Mouse (Mus musculus): ENCODE measurements around the gene Raet1e.
"Not testable (repeated sequence)": the region's sequence is repeated elsewhere in the genome, so short reads cannot be mapped to it uniquely, and the experiment has no call there.

The Raet1e gene

GRCm38 (mm10) chr10:22163705-22164583 is 5.6 kb downstream of the Raet1e start:
- in situ Hi-C loops (cut with MboI; ENCODE audit: unreplicated experiment in 2 of 2): loop anchor here in 1 of 2 experiments (10.0 kb wide), 2 partner anchors 129 to 321 kb away; no protein-coding TSS in a partner anchor

DNA sequence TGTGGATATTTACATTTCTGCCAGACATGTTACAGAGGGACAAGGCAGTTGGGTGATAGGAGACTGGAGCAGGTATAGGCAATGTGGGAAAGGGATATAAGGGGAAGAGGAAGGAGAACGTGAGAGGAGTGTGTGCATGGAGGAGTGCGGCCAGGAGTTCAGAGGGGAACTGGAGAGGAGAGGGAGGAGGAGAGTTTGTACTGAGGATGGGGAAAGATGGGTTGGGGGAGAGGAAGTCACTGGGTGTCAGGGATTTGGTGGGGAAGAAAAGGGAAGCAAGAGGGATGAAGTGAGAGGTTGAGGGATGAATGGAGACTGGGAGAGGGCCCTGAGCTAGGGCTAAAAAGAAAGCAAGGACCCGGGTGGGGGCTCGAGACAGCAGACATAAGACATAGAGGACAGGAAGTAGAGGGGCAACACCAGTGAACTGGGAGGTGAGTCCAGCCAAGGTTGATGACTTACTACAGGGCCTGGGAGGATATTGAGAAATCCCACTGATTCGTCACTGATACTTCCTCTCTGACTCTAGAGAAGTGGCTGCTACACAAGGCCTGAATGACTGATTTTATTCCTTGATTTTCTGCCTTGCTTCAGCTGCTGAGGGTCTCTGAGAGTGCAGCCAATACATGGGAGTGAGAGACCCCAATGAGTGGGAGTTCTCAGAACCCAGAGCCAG is 7.1 kb downstream of the Raet1e start:
- in situ Hi-C loops (cut with MboI; ENCODE audit: unreplicated experiment in 2 of 2): loop anchor here in 1 of 2 experiments (10.0 kb wide), 2 partner anchors 131 to 319 kb away; no protein-coding TSS in a partner anchor

DNA sequence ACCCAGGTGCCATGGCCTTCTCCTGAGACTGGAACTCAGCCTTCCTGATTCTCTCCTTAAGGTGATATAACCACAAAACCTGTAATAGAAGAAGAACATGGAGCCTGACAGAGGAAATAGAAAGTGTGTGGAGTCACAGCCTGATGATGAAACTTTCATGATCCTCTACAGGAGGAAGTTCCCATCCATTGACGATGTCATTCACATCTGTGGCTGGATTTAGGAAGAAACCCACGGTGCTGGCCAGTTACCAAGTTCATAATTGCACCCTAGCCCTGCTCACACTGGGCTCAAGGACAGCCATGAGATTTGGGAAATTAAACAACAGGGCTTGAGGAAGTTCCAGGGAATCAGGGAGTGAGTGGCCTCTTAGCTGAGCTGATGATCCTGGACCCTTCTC is 7.7 kb downstream of the Raet1e start:
- in situ Hi-C loops (cut with MboI; ENCODE audit: unreplicated experiment in 2 of 2): loop anchor here in 1 of 2 experiments (10.0 kb wide), 2 partner anchors 131 to 319 kb away; no protein-coding TSS in a partner anchor

- in situ Hi-C loops (cut with MboI; ENCODE audit: unreplicated experiment in 2 of 2): loop anchor here in 1 of 2 experiments (10.0 kb wide), 2 partner anchors 132 to 318 kb away; no protein-coding TSS in a partner anchor
These were observed 8.7 kb downstream of the Raet1e start for GRCm38 (mm10) chr10:22167061-22167460.

DNA sequence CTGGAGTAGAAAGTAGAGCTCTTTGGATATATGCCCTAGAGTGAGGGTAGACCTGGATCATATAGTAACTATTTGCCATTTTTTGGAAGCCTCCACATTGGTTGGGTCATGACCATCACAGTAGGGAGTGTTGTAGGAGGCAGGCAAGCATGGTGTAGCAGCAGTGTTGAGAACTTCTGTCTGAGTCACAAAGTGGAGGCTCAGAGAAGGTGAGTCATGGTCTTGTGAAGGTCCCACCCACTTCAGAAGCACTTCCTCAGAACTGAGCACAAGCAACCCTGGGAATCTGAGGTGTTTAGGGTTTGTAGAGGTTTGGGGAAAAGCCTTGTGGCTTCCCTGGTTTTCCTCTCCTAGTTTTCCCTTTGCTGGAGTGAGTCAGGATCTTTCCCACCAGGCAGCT is 10.7 kb downstream of the Raet1e start:
- in situ Hi-C loops (cut with MboI; ENCODE audit: unreplicated experiment in 2 of 2): loop anchor here in 1 of 2 experiments (10.0 kb wide), 2 partner anchors 134 to 316 kb away; no protein-coding TSS in a partner anchor

GRCm38 (mm10) chr10:22172431-22173334 is 14.3 kb downstream of the Raet1e start:
- in situ Hi-C loops (cut with MboI; ENCODE audit: unreplicated experiment in 2 of 2): not testable (repeated sequence)

DNA sequence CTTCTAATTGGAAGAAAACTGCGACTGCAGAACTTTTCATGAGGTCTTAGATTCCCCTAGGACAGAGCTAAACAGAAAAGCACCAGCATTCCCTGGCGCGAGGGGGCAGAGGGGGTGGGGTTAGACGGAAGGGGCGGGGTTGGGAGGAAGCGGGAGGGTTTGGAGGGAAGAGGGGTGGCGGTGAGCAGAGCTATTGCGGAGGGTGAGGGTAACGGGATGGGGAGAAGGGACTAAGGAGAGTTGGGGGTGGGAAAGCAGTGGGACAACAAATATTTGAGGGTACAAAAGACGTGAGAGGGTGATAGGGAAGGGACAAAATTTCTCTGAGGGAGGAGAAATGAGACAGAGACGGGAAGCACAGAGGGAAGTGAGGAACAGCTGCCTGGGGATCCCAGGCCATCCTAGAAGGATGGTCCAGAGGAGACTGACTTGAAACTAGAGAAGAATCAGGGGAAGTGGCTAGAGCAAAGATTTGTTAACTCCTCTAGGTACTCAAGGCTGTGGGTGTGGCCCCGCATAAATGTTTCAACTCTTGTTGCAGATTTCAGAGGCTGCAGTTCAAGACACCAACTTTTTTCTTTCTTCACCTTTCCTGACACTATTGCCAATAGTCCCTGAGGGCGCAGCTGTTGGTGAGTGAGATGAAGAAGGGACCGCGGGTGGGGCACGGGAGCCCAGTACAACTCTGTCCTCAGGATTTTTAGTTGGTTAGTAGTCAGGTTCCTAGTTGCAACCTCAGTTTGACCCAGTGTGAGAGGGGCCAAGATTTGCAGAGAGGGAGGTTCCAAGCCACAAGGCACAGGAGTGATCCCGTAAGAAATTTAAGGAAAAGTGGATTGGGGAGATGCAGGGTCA is 15.2 kb downstream of the Raet1e start:
- in situ Hi-C loops (cut with MboI; ENCODE audit: unreplicated experiment in 2 of 2): not testable (repeated sequence)

DNA sequence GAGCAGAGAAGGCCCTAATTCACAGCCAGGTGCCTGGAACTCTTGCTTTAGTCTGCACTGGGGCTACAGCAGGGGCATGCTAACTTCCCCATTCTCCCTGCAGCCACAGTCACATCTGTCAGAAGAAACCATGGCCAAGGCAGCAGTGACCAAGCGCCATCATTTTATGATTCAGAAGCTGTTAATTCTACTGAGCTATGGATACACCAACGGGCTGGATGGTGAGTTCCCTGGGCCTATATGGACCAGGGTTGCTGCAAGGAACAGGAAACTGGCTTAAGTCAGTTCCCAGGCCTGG is 15.8 kb downstream of the Raet1e start:
- in situ Hi-C loops (cut with MboI; ENCODE audit: unreplicated experiment in 2 of 2): not testable (repeated sequence)

GRCm38 (mm10) chr10:22176515-22176914 is 18.1 kb downstream of the Raet1e start:
- in situ Hi-C loops (cut with MboI; ENCODE audit: unreplicated experiment in 2 of 2): not testable (repeated sequence)

DNA sequence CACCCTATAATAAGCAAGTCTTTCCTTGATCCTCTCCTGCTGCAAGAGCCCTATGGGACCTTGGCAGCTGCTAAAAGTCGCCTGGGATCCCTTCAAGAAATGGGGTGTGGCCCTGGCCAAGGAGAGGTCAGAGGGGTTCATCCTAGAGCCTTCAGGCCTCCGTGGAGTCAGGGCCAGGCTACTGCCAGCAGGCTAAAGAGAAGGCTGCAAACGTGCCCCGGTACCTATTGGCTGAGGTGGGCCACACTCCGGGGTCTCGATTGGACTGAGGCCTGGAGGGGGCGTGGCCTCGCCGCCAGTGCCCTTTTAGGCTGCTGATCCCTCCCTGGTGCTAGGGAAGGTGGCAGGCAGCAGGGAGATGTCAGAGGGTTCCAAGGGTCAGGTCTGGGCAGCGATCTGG is 32.7 kb downstream of the Raet1e start:
- in situ Hi-C loops (cut with MboI; ENCODE audit: unreplicated experiment in 2 of 2): not testable (repeated sequence)

DNA sequence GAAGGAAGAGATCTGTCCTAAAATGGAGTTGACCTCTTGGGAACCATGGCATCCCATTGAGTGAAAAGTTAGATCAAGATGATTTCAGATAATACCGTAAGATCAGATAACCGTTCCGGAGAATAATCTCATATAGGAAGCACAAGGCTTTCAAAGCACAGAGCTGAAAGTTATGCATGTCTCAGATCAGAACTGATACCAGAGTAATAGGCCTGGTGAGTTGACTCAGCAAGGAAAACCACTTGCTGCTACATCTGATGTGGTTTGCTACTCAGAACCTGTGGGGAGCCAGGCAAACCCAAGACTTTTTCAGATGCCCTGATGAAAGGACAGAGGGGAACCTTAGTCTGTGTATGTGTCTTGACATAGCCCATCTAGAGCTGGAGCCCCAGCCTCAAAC is 43.0 kb downstream of the Raet1e start:
- in situ Hi-C loops (cut with MboI; ENCODE audit: unreplicated experiment in 2 of 2): not testable (repeated sequence)

- in situ Hi-C loops (cut with MboI; ENCODE audit: unreplicated experiment in 2 of 2): not testable (repeated sequence)
These were observed 44.6 kb downstream of the Raet1e start for GRCm38 (mm10) chr10:22202784-22203583.

- in situ Hi-C loops (cut with MboI; ENCODE audit: unreplicated experiment in 2 of 2): not testable (repeated sequence)
These were observed 48.1 kb downstream of the Raet1e start for GRCm38 (mm10) chr10:22206443-22206842.

DNA sequence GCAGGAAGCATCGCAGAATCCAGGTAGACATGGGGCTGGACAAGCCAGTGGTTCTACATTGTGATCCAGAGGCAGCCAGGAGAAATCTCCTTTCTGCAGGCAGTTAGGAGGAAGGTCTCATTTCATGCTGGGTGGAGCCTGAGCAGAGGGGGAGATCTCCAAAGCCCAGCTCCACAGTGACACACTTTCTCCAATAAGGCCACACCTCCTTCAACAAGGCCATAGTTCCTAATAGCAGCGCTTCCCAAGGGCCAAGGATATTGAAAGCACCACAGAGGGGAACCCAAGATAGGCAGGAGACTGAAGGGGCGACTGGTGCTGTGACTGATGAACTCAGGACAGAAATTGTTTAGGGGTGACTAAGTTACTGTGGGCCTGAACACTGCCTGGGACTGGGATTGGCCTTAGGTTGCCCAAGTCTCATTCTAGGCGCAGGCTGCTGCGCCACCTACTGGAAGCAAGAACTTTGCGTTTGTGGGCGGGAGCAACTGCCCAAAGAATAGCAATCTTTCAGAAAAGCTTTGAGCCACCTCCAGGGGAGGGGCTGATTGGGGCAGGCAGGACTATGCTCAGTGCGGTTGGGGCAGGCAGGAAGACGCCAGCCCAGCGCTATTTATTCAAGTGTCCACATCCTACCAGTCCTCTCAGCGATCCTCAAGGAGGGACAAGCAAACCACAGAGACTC is 53.8 kb downstream of the Raet1e start:
- in situ Hi-C loops (cut with MboI; ENCODE audit: unreplicated experiment in 2 of 2): not testable (repeated sequence)

DNA sequence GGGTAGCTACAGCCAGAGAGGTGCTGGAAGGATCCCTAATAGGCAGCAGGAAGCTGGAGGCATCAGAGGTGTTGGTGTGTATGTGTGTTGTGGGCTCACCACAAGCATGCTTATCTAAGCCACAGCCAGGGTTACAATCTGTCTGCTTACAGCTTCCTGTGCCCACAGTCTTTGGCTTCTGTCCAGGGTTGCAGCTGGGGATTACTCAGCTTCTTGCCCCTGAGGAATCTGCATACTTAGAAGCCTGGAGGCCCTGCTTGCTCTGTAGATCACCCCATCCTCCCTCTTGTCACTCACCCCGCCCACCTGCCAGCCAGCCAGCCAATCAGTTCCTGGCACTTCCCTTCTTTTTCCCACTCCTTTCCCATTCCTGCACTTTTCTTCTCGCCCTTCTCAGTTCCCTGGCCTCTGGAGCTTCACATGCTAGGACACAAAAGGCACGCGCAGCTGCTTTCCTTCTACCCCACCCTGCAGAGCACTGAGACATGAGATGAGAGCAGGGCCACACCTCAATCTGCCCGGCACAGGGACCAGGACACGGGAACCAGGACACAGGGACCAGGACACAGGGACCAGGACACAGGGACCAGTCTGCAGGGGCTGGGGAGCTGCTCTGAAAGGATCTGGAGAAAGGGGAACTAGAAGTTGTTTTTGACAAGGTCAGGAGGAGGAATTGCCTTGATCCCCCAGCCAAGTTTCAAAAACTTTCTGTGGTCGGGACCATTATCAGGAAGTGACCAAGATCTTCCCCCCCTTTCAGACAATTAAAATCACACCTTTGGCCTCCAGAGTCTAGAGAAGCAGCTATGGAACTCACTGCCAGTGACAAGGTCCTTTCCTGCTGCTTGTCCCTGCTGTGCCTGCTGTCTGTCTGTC is 65.3 kb downstream of the Raet1e start:
- in situ Hi-C loops (cut with MboI; ENCODE audit: unreplicated experiment in 2 of 2): not testable (repeated sequence)

DNA sequence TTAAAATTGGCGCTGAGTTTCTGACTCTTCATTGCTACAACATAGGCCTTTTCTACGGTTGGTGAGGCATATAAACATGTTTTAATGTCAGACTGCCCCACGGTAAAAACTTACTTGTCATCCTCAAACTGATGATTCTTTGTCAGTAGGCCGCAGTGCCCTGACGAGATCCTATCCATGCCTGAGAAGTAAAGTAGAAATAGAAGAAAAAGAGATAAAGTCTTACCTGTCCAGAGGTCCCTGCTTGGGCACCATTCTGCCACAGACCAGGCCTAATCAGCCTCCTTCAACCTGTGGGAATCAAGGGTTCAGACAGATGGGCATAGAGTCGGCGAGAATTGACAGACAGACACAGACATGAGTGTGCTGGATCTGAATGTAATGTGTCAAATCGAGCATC is 106.7 kb downstream of the Raet1e start:
- in situ Hi-C loops (cut with MboI; ENCODE audit: unreplicated experiment in 2 of 2): loop anchor here in 1 of 2 experiments (10.0 kb wide), 1 partner anchor 230 kb away; no protein-coding TSS in a partner anchor

Measured in v-Abl transformed pro-B cells (cell line).